Comparison of ENCODE assay signal across 12 mouse cellular contexts in the genomic region with DNA sequence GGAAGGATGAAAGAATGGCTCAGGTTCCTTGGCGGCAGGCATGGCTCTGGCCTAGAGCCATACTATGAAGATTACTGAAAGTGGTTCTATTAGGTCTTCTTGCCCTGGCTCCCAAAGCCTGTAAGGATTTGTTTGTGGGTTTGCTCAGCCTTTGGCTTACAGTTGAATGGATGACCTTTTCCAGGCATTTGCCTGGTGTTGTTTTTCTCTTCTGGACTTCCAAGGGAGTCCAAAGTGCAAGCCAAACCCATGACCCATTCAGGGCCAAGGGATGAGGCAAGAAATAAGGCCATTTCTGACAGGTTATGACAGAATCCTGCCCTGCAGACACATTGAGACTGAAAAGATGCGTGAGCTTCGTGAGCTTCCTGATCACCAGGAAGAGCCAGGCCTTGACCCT.
"Had no signal": no experiment of that assay in that cellular context is flagged by ENCODE, and none has a peak within 500 bp of the region (broad histone marks: within the 10 kb centered on the region; RNA-seq: fewer than 3 reads in every experiment).

No protein-coding gene starts in this region.

- H3K4me3 ChIP-seq: left cerebral cortex, adult 2 months; limb, embryonic 10.5 days; midbrain, embryonic 13.5 days; myocyte; neural tube, embryonic 15.5 days had no signal

- H3K4me2 ChIP-seq: midbrain, embryonic 13.5 days; neural tube, embryonic 15.5 days had no signal

- H3K9me3 ChIP-seq: limb, embryonic 10.5 days; midbrain, embryonic 13.5 days; neural tube, embryonic 15.5 days had no signal

- H3K27ac ChIP-seq: left cerebral cortex, adult 2 months; limb, embryonic 10.5 days; liver, embryonic 14.5 days; midbrain, embryonic 13.5 days; neural tube, embryonic 15.5 days; stomach, postnatal 0 days had no signal

- H3K9ac ChIP-seq: liver, embryonic 14.5 days; midbrain, embryonic 13.5 days; neural tube, embryonic 15.5 days had no signal

- ATAC-seq: intestine, embryonic 16.5 days; lung, postnatal 0 days; midbrain, embryonic 13.5 days had no signal

- H3K27me3 ChIP-seq: midbrain, embryonic 13.5 days; neural tube, embryonic 15.5 days had no signal

- H3K4me1 ChIP-seq: limb, embryonic 10.5 days; midbrain, embryonic 13.5 days; neural tube, embryonic 15.5 days had no signal

- H3K36me3 ChIP-seq: limb, embryonic 10.5 days; midbrain, embryonic 13.5 days; neural tube, embryonic 15.5 days had no signal

- DNase-seq: lung, adult 2 months; lung, postnatal 36 days; thymus, postnatal 4 days had no signal
